Mouse (Mus musculus) small intestine, adult 2 months (tissue): Measurements from ENCODE around the gene Cyp2d12. TPM values are rescaled to one million over a fixed set of nuclear protein-coding genes. Genes with fewer than 3 reads are reported as not detected.
"Not testable (repeated sequence)": the region's sequence is repeated elsewhere in the genome, so short reads cannot be mapped to it uniquely, and the experiment has no call there.

Experiments
- H3K27ac ChIP-seq: fragments of 200-500 bp; 2 replicates; pipeline ENCODE4 v1.5.1; 2012; ENCODE audit warnings: low read depth, low read length, control low read depth, inconsistent platforms; ENCODE audit not compliant: insufficient read depth
- H3K27me3 ChIP-seq: fragments of 200-500 bp; 2 replicates; pipeline ENCODE4 v1.6.1; 2012; ENCODE audit warnings: mild to moderate bottlenecking, moderate library complexity, low read length, inconsistent platforms; ENCODE audit not compliant: control insufficient read depth, insufficient read depth
- H3K36me3 ChIP-seq: fragments of 200-500 bp; 2 replicates; pipeline ENCODE4 v1.6.1; 2012; ENCODE audit warnings: mild to moderate bottlenecking, low read length, control low read depth, inconsistent platforms; ENCODE audit not compliant: control insufficient read depth, insufficient read depth
- H3K4me1 ChIP-seq: fragments of 200-500 bp; 2 replicates; pipeline ENCODE4 v1.6.1; 2012; ENCODE audit warnings: low read length, inconsistent platforms, mixed read lengths; ENCODE audit not compliant: control insufficient read depth, insufficient read depth, insufficient read length
- H3K4me3 ChIP-seq: fragments of 200-500 bp; 2 replicates; pipeline ENCODE4 v1.5.1; 2012; ENCODE audit warnings: low read depth, mild to moderate bottlenecking, control low read depth, inconsistent platforms, low read length, moderate library complexity
- CTCF ChIP-seq: fragments of 200-500 bp; IDR thresholded peaks from 2 replicates; pipeline ENCODE4 v1.5.1; 2012; ENCODE audit warnings: low read depth, mild to moderate bottlenecking, control low read depth, inconsistent platforms, low read length, moderate library complexity, mixed read lengths; ENCODE audit not compliant: insufficient replicate concordance, insufficient read length; ENCODE audit errors: extremely low read depth
- POLR2A ChIP-seq: fragments of 200-500 bp; IDR thresholded peaks from 2 replicates; pipeline ENCODE4 v1.6.1; 2012; ENCODE audit warnings: low read depth, mild to moderate bottlenecking, control low read depth, inconsistent platforms, low read length, moderate library complexity
- WGBS: fragments of 180-500 bp; shearing (Covaris S2); methylation state at CpG from one replicate; pipeline ENCODE4 v1.1.7; 2018; 5-methylcytosine and 5-hydroxymethylcytosine counted together
- polyA plus RNA-seq: library from polyadenylated mRNA; depleted of rRNA; stranded (reverse); fragments of >200 nt; gene quantifications from 2 replicates; pipeline ENCODE4 v1.2.3, GENCODE M21; 2012; rRNA removed

The Cyp2d12 gene
- polyA plus RNA-seq = not detected in 2 replicates

GRCm38 (mm10) chr15:82554531-82555230 lies at the start of gene Cyp2d12:
Cyp2d12 (plus strand) TSS chr15:82555072.
- H3K27me3 ChIP-seq = no peaks in the 10 kb centered on the region; the same call in 1 of the 2 replicates
- 79% methylated on average over 7 of the region's 7 CpGs for WGBS
- no peaks in the 10 kb centered on the region for H3K4me1 ChIP-seq
- no peaks in the 10 kb centered on the region for H3K36me3 ChIP-seq
- H3K27ac ChIP-seq = no peak within 1 kb of the TSS
- TF ChIP-seq CTCF (no peak), POLR2A (no peak)
- H3K4me3 ChIP-seq = no peak within 1 kb of the TSS

GRCm38 (mm10) chr15:82506971-82507370 lies 47.9 kb upstream of the Cyp2d12 start:
- Histone ChIP-seq H3K4me3 (no peak overlapping the region), H3K27me3 (no peaks in the 10 kb centered on the region), H3K36me3 (no peaks in the 10 kb centered on the region), H3K4me1 (no peaks in the 10 kb centered on the region), H3K27ac (no peak overlapping the region)
- WGBS = 71% methylated on average over 3 of the region's 3 CpGs
- TF ChIP-seq POLR2A = no peak
- no peak for TF ChIP-seq CTCF

- not testable (repeated sequence) for H3K4me3 ChIP-seq, H3K27me3 ChIP-seq, H3K36me3 ChIP-seq, H3K4me1 ChIP-seq, H3K27ac ChIP-seq
- WGBS = 57% methylated on average over 4 of the region's 4 CpGs
These were observed 47.1 kb upstream of the Cyp2d12 start for GRCm38 (mm10) chr15:82507740-82508139.

- not testable (repeated sequence) for H3K4me1 ChIP-seq, H3K27me3 ChIP-seq, H3K36me3 ChIP-seq, H3K4me3 ChIP-seq, H3K27ac ChIP-seq
- WGBS = 84% methylated on average over 4 of the region's 4 CpGs
These were observed 45.4 kb upstream of the Cyp2d12 start for GRCm38 (mm10) chr15:82509495-82509894.

GRCm38 (mm10) chr15:82510500-82510899 lies 44.4 kb upstream of the Cyp2d12 start:
- not testable (repeated sequence) for H3K4me1 ChIP-seq, H3K4me3 ChIP-seq

GRCm38 (mm10) chr15:82512111-82512510 lies 42.8 kb upstream of the Cyp2d12 start:
- H3K4me1 ChIP-seq, H3K27ac ChIP-seq: not testable (repeated sequence)
- WGBS = 59% methylated on average over 2 of the region's 2 CpGs

More at GRCm38 (mm10) chr15:82510500-82510899, 44.4 kb upstream of the Cyp2d12 start:
- H3K27me3 ChIP-seq, H3K27ac ChIP-seq, H3K36me3 ChIP-seq: not testable (repeated sequence)

GRCm38 (mm10) chr15:82516174-82516573 lies 38.7 kb upstream of the Cyp2d12 start:
- H3K4me1 ChIP-seq, H3K36me3 ChIP-seq, H3K27me3 ChIP-seq, H3K4me3 ChIP-seq, H3K27ac ChIP-seq: not testable (repeated sequence)
- WGBS = 90% methylated on average over 23 of the region's 23 CpGs

More at GRCm38 (mm10) chr15:82512111-82512510, 42.8 kb upstream of the Cyp2d12 start:
- H3K4me3 ChIP-seq, H3K36me3 ChIP-seq, H3K27me3 ChIP-seq: not testable (repeated sequence)

- 80% methylated on average over 8 of the region's 9 CpGs for WGBS
- not testable (repeated sequence) for H3K4me1 ChIP-seq, H3K4me3 ChIP-seq, H3K27me3 ChIP-seq, H3K36me3 ChIP-seq, H3K27ac ChIP-seq
These were observed 27.5 kb upstream of the Cyp2d12 start for GRCm38 (mm10) chr15:82527371-82527770.

GRCm38 (mm10) chr15:82532721-82533120 lies 22.2 kb upstream of the Cyp2d12 start:
- H3K27me3 ChIP-seq, H3K27ac ChIP-seq, H3K4me1 ChIP-seq, H3K4me3 ChIP-seq, H3K36me3 ChIP-seq: not testable (repeated sequence)
- WGBS = 78% methylated on average over 3 of the region's 3 CpGs

GRCm38 (mm10) chr15:82542976-82543375 lies 11.9 kb upstream of the Cyp2d12 start:
- H3K4me1 ChIP-seq, H3K4me3 ChIP-seq, H3K27me3 ChIP-seq, H3K36me3 ChIP-seq, H3K27ac ChIP-seq: not testable (repeated sequence)
- 59% methylated on average over 3 of the region's 3 CpGs for WGBS

- not testable (repeated sequence) for H3K27me3 ChIP-seq, H3K4me1 ChIP-seq, H3K27ac ChIP-seq, H3K36me3 ChIP-seq, H3K4me3 ChIP-seq
These were observed 10.3 kb upstream of the Cyp2d12 start for GRCm38 (mm10) chr15:82544561-82544960.

GRCm38 (mm10) chr15:82547753-82548152 lies 7.1 kb upstream of the Cyp2d12 start:
- not testable (repeated sequence) for H3K4me1 ChIP-seq, H3K27ac ChIP-seq, H3K27me3 ChIP-seq, H3K36me3 ChIP-seq, H3K4me3 ChIP-seq
- WGBS = 94% methylated on average over 4 of the region's 4 CpGs
